Mouse (Mus musculus) stomach, embryonic 14.5 days (tissue): Measurements from ENCODE around the gene Nagpa. TPM values are rescaled to one million over a fixed set of nuclear protein-coding genes. Genes with fewer than 3 reads are reported as not detected.

ENCODE experiments used
- ATAC-seq: fragments of 200-750 bp; cut with Nextera tagmentation; 2 replicates; pipeline ENCODE4 v1.8.0; 2017; ENCODE audit warnings: low read depth, moderate TSS enrichment; ENCODE audit not compliant: insufficient number of reproducible peaks, insufficient read depth, low FRiP score
- H3K27ac ChIP-seq: fragments of 300-500 bp; sonication (generic); 2 replicates; pipeline ENCODE4 v1.5.1; 2014; ENCODE audit warnings: mild to moderate bottlenecking, low read length, moderate library complexity, mixed read lengths
- H3K27me3 ChIP-seq: fragments of 300-500 bp; sonication (generic); 2 replicates; pipeline ENCODE4 v1.6.1; 2014; ENCODE audit warnings: low read length, control low read depth, mixed read lengths; ENCODE audit not compliant: control insufficient read depth, insufficient read depth
- H3K36me3 ChIP-seq: fragments of 300-500 bp; sonication (generic); 2 replicates; pipeline ENCODE4 v1.6.1; 2014; ENCODE audit warnings: mild to moderate bottlenecking, control low read depth, low read length, moderate library complexity, mixed read lengths; ENCODE audit not compliant: control insufficient read depth, insufficient read depth
- H3K4me1 ChIP-seq: fragments of 300-500 bp; sonication (generic); 2 replicates; pipeline ENCODE4 v1.6.1; 2014; ENCODE audit warnings: low read length, control low read depth, mixed read lengths; ENCODE audit not compliant: control insufficient read depth, insufficient read depth
- H3K4me2 ChIP-seq: fragments of 300-500 bp; sonication (generic); replicated peaks from 2 replicates; pipeline ENCODE4 v1.6.1; 2014; ENCODE audit warnings: low read depth, low read length, control low read depth
- H3K4me3 ChIP-seq: fragments of 300-500 bp; sonication (generic); 2 replicates; pipeline ENCODE4 v1.5.1; 2014; ENCODE audit warnings: low read depth, low read length, control low read depth
- H3K9ac ChIP-seq: fragments of 300-500 bp; sonication (generic); replicated peaks from 2 replicates; pipeline ENCODE4 v1.6.1; 2014; ENCODE audit warnings: low read depth, mild to moderate bottlenecking, control low read depth, low read length, moderate library complexity, mixed read lengths
- H3K9me3 ChIP-seq: fragments of 300-500 bp; sonication (generic); 2 replicates; pipeline ENCODE4 v1.6.1; 2016; ENCODE audit warnings: low read depth, low read length, control low read depth; ENCODE audit not compliant: control insufficient read depth
- WGBS: fragments of 180-500 bp; shearing (Covaris S2); extraction: QIAGEN DNeasy Blood & Tissue Kit; methylation state at CpG from one replicate; pipeline ENCODE4 v1.1.7; 2014; 5-methylcytosine and 5-hydroxymethylcytosine counted together
- polyA plus RNA-seq: library from polyadenylated mRNA; unstranded; fragments of >200 nt; fragmentation: Nextera tagmentation; extraction: Ambion mirVana; gene quantifications from 2 replicates; pipeline ENCODE4 v1.2.1, GENCODE M21; 2014

Nagpa gene
- polyA plus RNA-seq, 1 experiment from 2014 or later, result 14.5 TPM

GRCm38 (mm10) chr16:5210365-5210764 is 6.6 kb upstream of the Nagpa start:
- Histone ChIP-seq H3K4me1 (no peaks in the 10 kb centered on the region), H3K9me3 (no peaks in the 10 kb centered on the region), H3K27ac (no peak overlapping the region), H3K9ac (no peak overlapping the region), H3K27me3 (no peaks in the 10 kb centered on the region), H3K4me3 (no peak overlapping the region), H3K4me2 (no peak overlapping the region), H3K36me3 (no peaks in the 10 kb centered on the region)
- WGBS, result 70% methylated on average over 2 of the region's 2 CpGs
- ATAC-seq, result no peak

- Histone ChIP-seq H3K9ac (no peak overlapping the region), H3K9me3 (no peaks in the 10 kb centered on the region), H3K27ac (no peak overlapping the region), H3K4me3 (no peak overlapping the region), H3K4me2 (no peak overlapping the region), H3K27me3 (no peaks in the 10 kb centered on the region), H3K36me3 (no peaks in the 10 kb centered on the region), H3K4me1 (peaks cover 12% of the 10 kb centered on the region; the same call in 1 of the 2 replicates)
- no peak for ATAC-seq
- 70% methylated on average over 5 of the region's 5 CpGs for WGBS
These were observed 2.2 kb upstream of the Nagpa start for GRCm38 (mm10) chr16:5206051-5206450.

GRCm38 (mm10) chr16:5205431-5205970 is 1.7 kb upstream of the Nagpa start:
- Histone ChIP-seq H3K4me1 (peaks cover 12% of the 10 kb centered on the region; the same call in 1 of the 2 replicates), H3K27ac (no peak overlapping the region), H3K9ac (no peak overlapping the region), H3K4me2 (no peak overlapping the region), H3K27me3 (no peaks in the 10 kb centered on the region), H3K4me3 (no peak overlapping the region), H3K36me3 (no peaks in the 10 kb centered on the region), H3K9me3 (no peaks in the 10 kb centered on the region)
- ATAC-seq, result no peak
- WGBS, result 82% methylated on average over 5 of the region's 5 CpGs

GRCm38 (mm10) chr16:5203200-5203599 is 612 bp downstream of the Nagpa start:
- Histone ChIP-seq H3K36me3 (no peaks in the 10 kb centered on the region), H3K9ac (peak overlapping the region; percentile 51), H3K4me3 (peak overlapping the region; percentile 90), H3K9me3 (no peaks in the 10 kb centered on the region), H3K4me1 (peaks cover 12% of the 10 kb centered on the region; the same call in 1 of the 2 replicates), H3K4me2 (peak overlapping the region; percentile 97), H3K27ac (no peak overlapping the region), H3K27me3 (no peaks in the 10 kb centered on the region)
- WGBS, result 1% methylated on average over 36 of the region's 36 CpGs
- peak; percentile 15; the same call in 1 of the 2 replicates for ATAC-seq

GRCm38 (mm10) chr16:5202681-5203080 is 1.1 kb downstream of the Nagpa start:
- peaks cover 12% of the 10 kb centered on the region; the same call in 1 of the 2 replicates for H3K4me1 ChIP-seq
- H3K9ac ChIP-seq, result no peak overlapping the region
- 13% methylated on average over 4 of the region's 4 CpGs for WGBS
- no peaks in the 10 kb centered on the region for H3K27me3 ChIP-seq
- H3K9me3 ChIP-seq, result no peaks in the 10 kb centered on the region
- ATAC-seq, result no peak
- H3K4me3 ChIP-seq, result peak overlapping the region; percentile 90
- H3K4me2 ChIP-seq, result peak overlapping the region; percentile 97
- no peak overlapping the region for H3K27ac ChIP-seq
- no peaks in the 10 kb centered on the region for H3K36me3 ChIP-seq

- ATAC-seq, result no peak
- Histone ChIP-seq H3K36me3 (no peaks in the 10 kb centered on the region), H3K4me3 (no peak overlapping the region), H3K4me1 (no peaks in the 10 kb centered on the region), H3K9me3 (no peaks in the 10 kb centered on the region), H3K27ac (no peak overlapping the region), H3K27me3 (no peaks in the 10 kb centered on the region), H3K4me2 (no peak overlapping the region), H3K9ac (no peak overlapping the region)
- WGBS, result 31% methylated on average over 6 of the region's 6 CpGs
These were observed 8.7 kb downstream of the Nagpa start for GRCm38 (mm10) chr16:5195080-5195479.

- Histone ChIP-seq H3K4me2 (no peak overlapping the region), H3K36me3 (no peaks in the 10 kb centered on the region), H3K9me3 (no peaks in the 10 kb centered on the region), H3K27me3 (no peaks in the 10 kb centered on the region), H3K9ac (no peak overlapping the region), H3K4me3 (no peak overlapping the region), H3K27ac (no peak overlapping the region), H3K4me1 (no peaks in the 10 kb centered on the region)
- no peak for ATAC-seq
- 74% methylated on average over 7 of the region's 7 CpGs for WGBS
These were observed 17.6 kb downstream of the Nagpa start for GRCm38 (mm10) chr16:5186234-5186633.

GRCm38 (mm10) chr16:5185691-5186090 is 18.1 kb downstream of the Nagpa start:
- WGBS, result 54% methylated on average over 7 of the region's 7 CpGs
- H3K4me2 ChIP-seq, result no peak overlapping the region
- no peaks in the 10 kb centered on the region for H3K9me3 ChIP-seq

GRCm38 (mm10) chr16:5184956-5185355 is 18.9 kb downstream of the Nagpa start:
- Histone ChIP-seq H3K4me3 (no peak overlapping the region), H3K4me1 (no peaks in the 10 kb centered on the region), H3K36me3 (no peaks in the 10 kb centered on the region), H3K27me3 (no peaks in the 10 kb centered on the region), H3K9ac (no peak overlapping the region), H3K27ac (no peak overlapping the region), H3K4me2 (no peak overlapping the region), H3K9me3 (no peaks in the 10 kb centered on the region)
- no peak for ATAC-seq
- 85% methylated on average over 5 of the region's 5 CpGs for WGBS

More at GRCm38 (mm10) chr16:5185691-5186090, 18.1 kb downstream of the Nagpa start:
- H3K9ac ChIP-seq, result no peak overlapping the region
- H3K27ac ChIP-seq, result no peak overlapping the region
- H3K36me3 ChIP-seq, result no peaks in the 10 kb centered on the region
- no peak overlapping the region for H3K4me3 ChIP-seq
- no peaks in the 10 kb centered on the region for H3K4me1 ChIP-seq
- ATAC-seq, result no peak
- no peaks in the 10 kb centered on the region for H3K27me3 ChIP-seq
